Mouse (Mus musculus) B cell, adult (primary cell): ENCODE data around the gene Scn3a. TPM values are rescaled to one million over a fixed set of nuclear protein-coding genes. Genes with fewer than 3 reads are reported as not detected.

ENCODE experiments used
- total RNA-seq: library from RNA; stranded (reverse); gene quantifications from 4 replicates; pipeline ENCODE4 v1.2.4, GENCODE M21; 2023; ENCODE audit not compliant: inconsistent age

The Scn3a gene
- not detected in 4 replicates for total RNA-seq

DNA sequence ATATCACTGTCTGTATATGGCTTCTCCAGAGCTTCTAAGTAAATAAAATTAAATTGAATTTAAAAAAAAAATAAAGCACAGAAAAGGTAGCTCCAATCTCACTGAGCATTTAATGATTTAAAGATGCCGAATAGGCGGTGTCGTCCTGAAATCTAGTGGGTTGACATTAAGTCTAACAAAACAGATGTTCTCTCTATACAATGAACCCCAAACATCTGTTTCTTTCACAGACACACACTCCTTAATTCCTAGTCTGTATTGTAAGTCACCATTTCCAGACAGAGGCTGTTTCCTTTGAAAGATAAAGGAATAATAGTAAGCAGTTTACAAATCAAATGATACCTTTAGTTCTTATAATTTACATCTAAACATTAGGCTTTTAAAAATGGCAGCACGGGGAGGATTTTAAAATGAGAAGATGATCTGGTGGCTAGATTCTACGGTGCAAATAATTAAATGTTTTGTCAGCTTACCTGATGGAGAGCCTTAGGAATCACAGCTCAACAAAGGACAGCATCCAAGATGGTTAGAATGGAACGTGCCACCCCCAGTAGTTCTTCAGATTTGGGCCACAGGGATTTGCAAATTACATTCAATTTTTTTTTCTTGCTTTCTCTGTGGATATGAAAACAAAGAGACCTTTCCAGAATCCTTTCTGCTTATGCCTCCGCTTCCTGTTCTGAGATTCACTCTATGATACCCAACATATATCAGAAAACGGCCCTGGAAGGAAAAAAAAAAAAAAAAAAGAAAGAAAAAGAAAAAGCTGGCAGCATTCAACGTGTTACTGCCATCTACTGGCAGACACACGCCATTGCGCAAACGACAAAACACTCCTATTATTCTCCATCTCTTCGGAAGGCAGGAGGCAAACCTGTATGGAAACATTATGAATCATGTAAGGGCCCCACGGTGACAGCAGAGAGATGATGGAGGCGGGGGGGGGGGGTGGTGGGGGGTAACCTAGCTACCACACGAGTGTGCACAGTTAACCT is at the start of gene Scn3a:
Scn3a (minus strand) TSS at position 835 of the 995 bp plus-strand sequence.

Other genes with a start within 250 kb of the Scn3a start
- gene Slc38a11, start 203.6 kb downstream of the Scn3a start, total RNA-seq: not detected in 4 replicates
- gene Scn2a, start 53.1 kb upstream of the Scn3a start, total RNA-seq: not detected in 4 replicates